Mouse (Mus musculus) CH12.LX (cell line): ENCODE measurements at regions not wholly inside any gene's neighbourhood (a gene's known extent, or its start where the extent isn't known, plus 50 kb on each side); places are given as distances from the start of the nearest gene placed in this dataset.

Experiments
- DNase-seq: peaks from one replicate; pipeline ENCODE4 v3.0.0-alpha.2; 2013; ENCODE audit errors: extremely low read depth
- H3K27ac ChIP-seq: 2 replicates; pipeline ENCODE4 v1.5.1; 2012; ENCODE audit warnings: low read depth, mild to moderate bottlenecking, control low read depth, moderate library complexity; ENCODE audit not compliant: insufficient read depth
- H3K27me3 ChIP-seq: replicated peaks from 2 replicates; pipeline ENCODE3; 2012; ENCODE audit warnings: inconsistent platforms
- H3K36me3 ChIP-seq, 2 experiments: replicated peaks in 1 of 2; 2 replicates each; pipeline versions ENCODE3 to v1.6.1; 2012; ENCODE audit warnings: inconsistent platforms in 1 of 2, low read length in 1 of 2, mild to moderate bottlenecking in 1 of 2, mixed read lengths in 1 of 2, moderate library complexity in 1 of 2; ENCODE audit not compliant: control insufficient read depth in 1 of 2, insufficient read depth in 1 of 2
- H3K4me1 ChIP-seq, 2 experiments: 2 replicates each; pipeline ENCODE4 v1.6.1; 2012; ENCODE audit warnings: inconsistent platforms in 1 of 2, moderate library complexity in 1 of 2; ENCODE audit not compliant: insufficient read depth in 2 of 2, control insufficient read depth in 1 of 2
- H3K4me2 ChIP-seq: 2 replicates; pipeline ENCODE4 v1.6.1; 2012; ENCODE audit warnings: low read depth, mild to moderate bottlenecking, control low read depth; ENCODE audit not compliant: poor library complexity, insufficient read depth, severe bottlenecking
- H3K4me3 ChIP-seq, 3 experiments: fragments of 150-350 bp in 1 of 3; sonication (generic) in 1 of 3; replicated peaks in 1 of 3; 2 replicates each; pipeline versions ENCODE3 to v1.5.1; 2011 to 2012; ENCODE audit warnings: low read depth in 2 of 3, low read length in 2 of 3, mild to moderate bottlenecking in 2 of 3, moderate library complexity in 2 of 3, control low read depth in 1 of 3, improper control_type of control experiment in 1 of 3, inconsistent platforms in 1 of 3, mixed read lengths in 1 of 3; ENCODE audit not compliant: poor library complexity in 1 of 3
- H3K79me2 ChIP-seq: replicated peaks from 2 replicates; pipeline ENCODE4 v1.6.1; 2012; ENCODE audit warnings: mild to moderate bottlenecking, moderate library complexity; ENCODE audit not compliant: control insufficient read depth, poor library complexity, insufficient read depth, severe bottlenecking; ENCODE audit errors: extremely low read depth
- H3K9ac ChIP-seq: 2 replicates; pipeline ENCODE4 v1.6.1; 2012; ENCODE audit warnings: low read depth, mild to moderate bottlenecking, control low read depth, moderate library complexity; ENCODE audit not compliant: insufficient read depth
- H3K9me3 ChIP-seq: replicated peaks from 2 replicates; pipeline ENCODE3; 2012; ENCODE audit warnings: low read length, inconsistent platforms, mixed read lengths
- BHLHE40 ChIP-seq: IDR thresholded peaks from 2 replicates; pipeline ENCODE4 v1.6.1; 2011; ENCODE audit warnings: mild to moderate bottlenecking, low read depth, low read length, improper control_type of control experiment
- CHD1 ChIP-seq: IDR thresholded peaks from 2 replicates; pipeline ENCODE4 v1.6.1; 2012; ENCODE audit warnings: low read depth, low read length, improper control_type of control experiment, inconsistent platforms
- CTCF ChIP-seq, 2 experiments: IDR thresholded peaks in 1 of 2; conservative IDR thresholded peaks in 1 of 2; 2 replicates each; pipeline ENCODE4 v1.5.1; 2011 to 2012; ENCODE audit warnings: low read depth in 2 of 2, low read length in 2 of 2, improper control_type of control experiment in 1 of 2, inconsistent platforms in 1 of 2, mild to moderate bottlenecking in 1 of 2, moderate library complexity in 1 of 2
- E2F4 ChIP-seq: IDR thresholded peaks from 2 replicates; pipeline ENCODE4 v1.6.1; 2011; ENCODE audit warnings: low read depth, low read length, improper control_type of control experiment; ENCODE audit not compliant: insufficient replicate concordance
- GABPA ChIP-seq: IDR thresholded peaks from 2 replicates; pipeline ENCODE4 v1.6.1; 2012; ENCODE audit warnings: low read depth, low read length, improper control_type of control experiment, inconsistent platforms; ENCODE audit not compliant: insufficient replicate concordance
- IRF4 ChIP-seq: IDR thresholded peaks from 2 replicates; pipeline ENCODE4 v1.6.1; 2014; ENCODE audit warnings: low read depth, mild to moderate bottlenecking, inconsistent platforms, low read length, improper control_type of control experiment
- JUN ChIP-seq: IDR thresholded peaks from 2 replicates; pipeline ENCODE4 v1.6.1; 2011; ENCODE audit warnings: low read depth, mild to moderate bottlenecking, low read length, improper control_type of control experiment, moderate library complexity; ENCODE audit not compliant: insufficient read depth
- JUND ChIP-seq: conservative IDR thresholded peaks from 2 replicates; pipeline ENCODE4 v1.6.1; 2011; ENCODE audit warnings: low read depth, low read length, improper control_type of control experiment
- MAZ ChIP-seq: IDR thresholded peaks from 2 replicates; pipeline ENCODE4 v1.6.1; 2012; ENCODE audit warnings: low read depth, mild to moderate bottlenecking, inconsistent platforms, low read length, improper control_type of control experiment, moderate library complexity
- MEF2A ChIP-seq: IDR thresholded peaks from 2 replicates; pipeline ENCODE4 v1.6.1; 2014; ENCODE audit warnings: low read depth, mild to moderate bottlenecking, inconsistent platforms, low read length, improper control_type of control experiment, borderline replicate concordance
- MYC ChIP-seq: IDR thresholded peaks from 2 replicates; pipeline ENCODE4 v1.6.1; 2011; ENCODE audit warnings: low read depth, mild to moderate bottlenecking, improper control_type of control experiment, low read length
- POLR2A ChIP-seq: IDR thresholded peaks from 2 replicates; pipeline ENCODE4 v1.6.1; 2011; ENCODE audit warnings: low read depth, mild to moderate bottlenecking, improper control_type of control experiment, low read length
- POLR2AphosphoS2 ChIP-seq: IDR thresholded peaks from 2 replicates; pipeline ENCODE4 v1.6.1; 2011; ENCODE audit warnings: low read depth, low read length, improper control_type of control experiment
- RAD21 ChIP-seq: IDR thresholded peaks from 2 replicates; pipeline ENCODE4 v1.6.1; 2011; ENCODE audit warnings: low read depth, mild to moderate bottlenecking, low read length, improper control_type of control experiment, moderate library complexity
- SIN3A ChIP-seq: IDR thresholded peaks from 2 replicates; pipeline ENCODE4 v1.6.1; 2012; ENCODE audit warnings: low read length, improper control_type of control experiment, inconsistent platforms
- SMC3 ChIP-seq: IDR thresholded peaks from 2 replicates; pipeline ENCODE4 v1.6.1; 2011; ENCODE audit warnings: low read depth, low read length, improper control_type of control experiment
- TCF12 ChIP-seq: IDR thresholded peaks from 2 replicates; pipeline ENCODE4 v1.6.1; 2014; ENCODE audit warnings: low read depth, mild to moderate bottlenecking, inconsistent platforms, low read length, improper control_type of control experiment
- ZC3H11A ChIP-seq: IDR thresholded peaks from 2 replicates; pipeline ENCODE4 v1.6.1; 2012; ENCODE audit warnings: low read depth, mild to moderate bottlenecking, inconsistent platforms, low read length, improper control_type of control experiment
- dilution Hi-C: fragments of 300-500 bp; cut with MboI; formaldehyde crosslinking; loops from 2 replicates; pipeline ENCODE4 v1.14.3; 2020; ENCODE audit warnings: low sequenced_read_pairs; ENCODE audit not compliant: extremely low pct_unique_long_range_greater_than_20kb, extremely low pct_ligation_motif_present
- in situ Hi-C: fragments of 300-500 bp; cut with MboI; formaldehyde crosslinking; loops from 3 replicates; pipeline ENCODE4 v1.14.3; 2019; ENCODE audit warnings: low sequenced_read_pairs, low pct_ligation_motif_present, low pct_unique_long_range_greater_than_20kb, mixed read lengths

- H3K4me2 ChIP-seq: no peak overlapping the region
- DNase-seq: no peak
- no peaks in the 10 kb centered on the region for H3K27me3 ChIP-seq
- H3K27ac ChIP-seq: no peak overlapping the region
- H3K9me3 ChIP-seq: peaks cover 82% of the 10 kb centered on the region
- dilution Hi-C loops: no loop called here
- no peak for TF ChIP-seq MYC
- no peak for TF ChIP-seq SMC3
- TF ChIP-seq BHLHE40: no peak
- no peak for TF ChIP-seq RAD21
- TF ChIP-seq CHD1: no peak
- TF ChIP-seq TCF12: no peak
- TF ChIP-seq CTCF (conservative IDR thresholded peaks at IDR 0.05 in 1 of 2, IDR thresholded peaks at IDR 0.05 in 1 of 2; ENCODE audit: low read depth in 2 of 2, low read length in 2 of 2): no peak
- TF ChIP-seq, all 38 proteins: peak for 0
- H3K4me3 ChIP-seq: no peak overlapping the region
- H3K4me1 ChIP-seq: no peaks in the 10 kb centered on the region
- in situ Hi-C loops: no loop called here
- no peaks in the 10 kb centered on the region for H3K36me3 ChIP-seq
- no peaks in the 10 kb centered on the region for H3K79me2 ChIP-seq
- H3K9ac ChIP-seq: no peak overlapping the region
These were observed 263.6 kb upstream of the Irx1 start for GRCm38 (mm10) chr13:72227102-72227501.

GRCm38 (mm10) chr13:72231032-72231591 lies 267.6 kb upstream of the Irx1 start:
- dilution Hi-C loops (no loop called here), in situ Hi-C loops (no loop called here)
- no peaks in the 10 kb centered on the region for H3K27me3 ChIP-seq
- no peaks in the 10 kb centered on the region for H3K79me2 ChIP-seq
- TF ChIP-seq SIN3A (no peak), MAZ (no peak), POLR2A (no peak), POLR2AphosphoS2 (no peak), ZC3H11A (no peak), CTCF (conservative IDR thresholded peaks at IDR 0.05 in 1 of 2, IDR thresholded peaks at IDR 0.05 in 1 of 2; ENCODE audit: low read depth in 2 of 2, low read length in 2 of 2) (no peak), JUN (no peak), GABPA (no peak), IRF4 (no peak), SMC3 (no peak), TCF12 (no peak), CHD1 (no peak), MEF2A (no peak), E2F4 (no peak), JUND (no peak)
- no peak for DNase-seq
- H3K4me1 ChIP-seq: no peaks in the 10 kb centered on the region
- no peak overlapping the region for H3K27ac ChIP-seq
- H3K4me3 ChIP-seq: no peak overlapping the region
- no peaks in the 10 kb centered on the region for H3K36me3 ChIP-seq
- no peak overlapping the region for H3K4me2 ChIP-seq
- no peak overlapping the region for H3K9ac ChIP-seq
- H3K9me3 ChIP-seq: peaks cover 78% of the 10 kb centered on the region
